In the genomic region with DNA sequence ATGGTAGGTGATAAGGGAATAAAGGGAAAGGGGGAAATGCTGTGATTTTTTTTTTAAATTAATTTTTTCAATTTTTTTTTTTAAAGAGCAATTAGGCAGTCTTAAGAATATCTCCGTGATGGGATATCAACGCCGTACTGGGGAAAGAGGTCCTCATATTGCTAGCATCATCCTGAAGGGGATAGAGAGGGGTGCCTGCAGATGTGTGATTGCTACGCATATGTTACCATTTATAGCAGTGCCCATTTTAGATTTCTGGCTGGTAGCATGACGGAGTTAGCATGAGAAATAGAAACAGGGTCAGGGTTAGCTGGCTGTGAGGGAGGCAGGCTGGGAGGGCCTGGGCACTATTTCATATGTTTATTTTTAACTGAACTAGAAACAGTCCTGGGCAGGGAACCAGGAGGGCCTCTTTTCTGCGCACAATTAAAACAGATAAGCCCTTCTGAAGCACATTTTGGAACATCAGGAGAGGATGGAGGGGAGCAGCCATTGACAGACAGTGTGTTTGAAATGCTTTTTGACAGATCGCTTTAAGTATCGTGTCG, we compare ENCODE assay signal across 12 mouse cellular contexts. TPM values are rescaled to one million over a fixed set of nuclear protein-coding genes. Genes with fewer than 3 reads are reported as not detected.
A peak's percentile ranks its signal among the peaks of the same experiment; 100 is the strongest.
DNase-seq lines count a peak whose midpoint lies in the region; ATAC-seq and TF ChIP-seq lines count a peak whose summit lies in the region.
"Had no signal": no experiment of that assay in that cellular context is flagged by ENCODE, and none has a peak within 500 bp of the region (broad histone marks: within the 10 kb centered on the region; RNA-seq: fewer than 3 reads in every experiment).

No protein-coding gene starts in this region.

- H3K9me3 ChIP-seq in lung, embryonic 16.5 days (ENCODE audit: control insufficient read depth, low read length): no peaks in the 10 kb centered on the region
- no peaks in the 10 kb centered on the region for H3K9me3 ChIP-seq in lung, postnatal 0 days (ENCODE audit: low read length)
- no peaks in the 10 kb centered on the region for H3K9me3 ChIP-seq in heart, postnatal 0 days (replicated peaks; ENCODE audit: control insufficient read depth, low read length)
- no peaks in the 10 kb centered on the region for H3K9me3 ChIP-seq in intestine, postnatal 0 days (ENCODE audit: control insufficient read depth)

- no peak for DNase-seq in lung, postnatal 0 days (ENCODE audit: low spot score)
- peak; percentile 73 for DNase-seq in cerebellum, adult 9-10 months
- peak; percentile 47 to 61 for DNase-seq in gastrocnemius, adult 8-10 months (ENCODE audit: low spot score in 2 of 2)
- peak; percentile 88 for DNase-seq in heart, postnatal 0 days (ENCODE audit: low spot score)
- DNase-seq in c-Kit-positive CD71-positive TER-119-positive erythroid progenitor cells, embryonic 14.5 days (ENCODE audit: low spot score): no peak
- DNase-seq in ovary, postnatal 10 days (ENCODE audit: low spot score): no peak
- DNase-seq: kidney, adult 8-10 months; lung, postnatal 10 days had no signal

- ATAC-seq in lung, embryonic 16.5 days (ENCODE audit: low read depth): peak; percentile 38; the same call in 1 of the 2 replicates
- ATAC-seq in lung, postnatal 0 days: no peak
- peak; percentile 97 for ATAC-seq in heart, postnatal 0 days (ENCODE audit: insufficient read depth, low read depth)
- no peak for ATAC-seq in intestine, postnatal 0 days

- H3K27ac ChIP-seq in lung, embryonic 16.5 days (ENCODE audit: low read length): no peak overlapping the region
- no peak overlapping the region for H3K27ac ChIP-seq in lung, postnatal 0 days (ENCODE audit: low read length)
- peak overlapping the region; percentile 85 for H3K27ac ChIP-seq in heart, postnatal 0 days (ENCODE audit: low read depth)
- H3K27ac ChIP-seq in intestine, postnatal 0 days (ENCODE audit: low read depth, low read length): no peak overlapping the region

- no peaks in the 10 kb centered on the region for H3K4me1 ChIP-seq in lung, embryonic 16.5 days (replicated peaks; ENCODE audit: control insufficient read depth, insufficient read depth, low read length)
- H3K4me1 ChIP-seq in lung, postnatal 0 days (ENCODE audit: insufficient read depth, low read depth, low read length): no peaks in the 10 kb centered on the region
- peaks cover 4% of the 10 kb centered on the region; the same call in 1 of the 2 replicates for H3K4me1 ChIP-seq in heart, postnatal 0 days (ENCODE audit: control insufficient read depth, insufficient read depth)
- H3K4me1 ChIP-seq in intestine, postnatal 0 days (replicated peaks; ENCODE audit: control insufficient read depth, insufficient read depth, low read length): no peaks in the 10 kb centered on the region

- H3K36me3 ChIP-seq in lung, embryonic 16.5 days (ENCODE audit: control insufficient read depth, insufficient read depth, low read length): 0 out of 2 replicates have a peak, but pooled peaks cover 2% of the 10 kb centered on the region
- H3K36me3 ChIP-seq in lung, postnatal 0 days (ENCODE audit: insufficient read depth, low read length): no peaks in the 10 kb centered on the region
- H3K36me3 ChIP-seq in heart, postnatal 0 days (replicated peaks; ENCODE audit: control insufficient read depth, insufficient read depth, low read length): peaks cover 19% of the 10 kb centered on the region
- peaks cover 17% of the 10 kb centered on the region for H3K36me3 ChIP-seq in intestine, postnatal 0 days (ENCODE audit: control insufficient read depth, insufficient read depth)

- WGBS in lung, embryonic 16.5 days: 69% methylated on average over 9 of the region's 9 CpGs
- WGBS in lung, postnatal 0 days: 70% methylated on average over 9 of the region's 9 CpGs
- WGBS in heart, postnatal 0 days: 36% methylated on average over 9 of the region's 9 CpGs
- 76% methylated on average over 9 of the region's 9 CpGs for WGBS in intestine, postnatal 0 days

- no peak overlapping the region for H3K4me3 ChIP-seq in lung, embryonic 16.5 days (ENCODE audit: low read length)
- H3K4me3 ChIP-seq in lung, postnatal 0 days (ENCODE audit: low read depth, low read length): no peak overlapping the region
- peak overlapping the region; percentile 36 for H3K4me3 ChIP-seq in heart, postnatal 0 days (ENCODE audit: low read depth, low read length)
- H3K4me3 ChIP-seq in intestine, postnatal 0 days (ENCODE audit: low read depth, low read length): no peak overlapping the region
- H3K4me3 ChIP-seq: myocyte had no signal

- TF ChIP-seq EP300 in lung, postnatal 0 days (IDR thresholded peaks at IDR 0.05): no peak
- no peak for TF ChIP-seq EP300 in heart, postnatal 0 days (IDR thresholded peaks at IDR 0.05; ENCODE audit: low read depth)

- H3K27me3 ChIP-seq in lung, embryonic 16.5 days (ENCODE audit: control insufficient read depth, insufficient read depth, low read depth, low read length): no peaks in the 10 kb centered on the region
- no peaks in the 10 kb centered on the region for H3K27me3 ChIP-seq in lung, postnatal 0 days (replicated peaks; ENCODE audit: insufficient read depth, low read length)
- H3K27me3 ChIP-seq in heart, postnatal 0 days (ENCODE audit: control insufficient read depth, insufficient read depth, low read length): no peaks in the 10 kb centered on the region
- H3K27me3 ChIP-seq in intestine, postnatal 0 days (replicated peaks; ENCODE audit: control insufficient read depth, insufficient read depth, low read length): no peaks in the 10 kb centered on the region

- no peak overlapping the region for H3K9ac ChIP-seq in lung, embryonic 16.5 days (ENCODE audit: low read length)
- H3K9ac ChIP-seq in lung, postnatal 0 days (replicated peaks; ENCODE audit: low read depth): no peak overlapping the region
- no peak overlapping the region; the same call in 1 of the 2 replicates for H3K9ac ChIP-seq in heart, postnatal 0 days (replicated peaks; ENCODE audit: low read depth, low read length)
- H3K9ac ChIP-seq in intestine, postnatal 0 days (ENCODE audit: low read depth, low read length): no peak overlapping the region

- no peak overlapping the region for H3K4me2 ChIP-seq in lung, embryonic 16.5 days (ENCODE audit: low read depth, low read length)
- H3K4me2 ChIP-seq in lung, postnatal 0 days (replicated peaks; ENCODE audit: low read depth, low read length): no peak overlapping the region
- H3K4me2 ChIP-seq in heart, postnatal 0 days (ENCODE audit: low read depth, low read length): peak overlapping the region; percentile 38; the same call in 1 of the 2 replicates
- no peak overlapping the region for H3K4me2 ChIP-seq in intestine, postnatal 0 days (replicated peaks; ENCODE audit: low read depth)

- TF ChIP-seq CTCF in lung, postnatal 0 days (IDR thresholded peaks at IDR 0.05): no peak
- no peak for TF ChIP-seq CTCF in heart, postnatal 0 days (IDR thresholded peaks at IDR 0.05; ENCODE audit: low read depth)
- no peak for TF ChIP-seq CTCF in intestine, postnatal 0 days (IDR thresholded peaks at IDR 0.05; ENCODE audit: low read depth)

RNA-seq across cellular contexts. Expression of a gene that starts 31.3 kb away (rescaled TPM):
- polyA plus RNA-seq in lung, embryonic 16.5 days (2015; fragmentation: Nextera tagmentation; extraction: Ambion mirVana): 7.2 and 8.0 TPM in 2 replicates
- polyA plus RNA-seq in lung, postnatal 0 days (2015; fragmentation: Nextera tagmentation; extraction: Ambion mirVana): 5.4 and 5.8 TPM in 2 replicates
- 10 to 100 TPM; 20.6 to 60.0 (median 34.2) TPM for total RNA-seq in gastrocnemius, adult 8-10 months (2022)
- 120 and 130 TPM in 2 replicates for total RNA-seq in heart, postnatal 0 days (2014; rRNA removed; ENCODE audit: low replicate concordance)
- 35.2 and 44.4 TPM in 2 replicates for polyA plus RNA-seq in heart, postnatal 0 days (2015; fragmentation: Nextera tagmentation; extraction: Ambion mirVana)
- polyA plus RNA-seq in intestine, postnatal 0 days (2015; fragmentation: Nextera tagmentation; extraction: Ambion mirVana): 14.3 and 18.7 TPM in 2 replicates

RNA-seq across cellular contexts. Expression of a gene that starts 44.4 kb away (rescaled TPM):
- polyA plus RNA-seq in lung, embryonic 16.5 days (2015; fragmentation: Nextera tagmentation; extraction: Ambion mirVana): 1.7 and 2.6 TPM in 2 replicates
- polyA plus RNA-seq in lung, postnatal 0 days (2015; fragmentation: Nextera tagmentation; extraction: Ambion mirVana): 0.75 and 0.93 TPM in 2 replicates
- under 1 TPM in 3 of 4 experiments, not detected in 1; 0.17 to 0.40 (median 0.34) TPM for total RNA-seq in gastrocnemius, adult 8-10 months (2022)
- total RNA-seq in heart, postnatal 0 days (2014; rRNA removed; ENCODE audit: low replicate concordance): 1.2 TPM in 1 of 2 replicates, not detected in the other
- 1.9 and 2.5 TPM in 2 replicates for polyA plus RNA-seq in heart, postnatal 0 days (2015; fragmentation: Nextera tagmentation; extraction: Ambion mirVana)
- polyA plus RNA-seq in intestine, postnatal 0 days (2015; fragmentation: Nextera tagmentation; extraction: Ambion mirVana): 9.8 and 10.7 TPM in 2 replicates
- total RNA-seq: common myeloid progenitor, adult 5-6 weeks had no signal

Comparison
In these comparisons a context has a peak if more than half of its experiments do, and no peak if none do; other contexts are left out.
1. ATAC-seq: peak in lung, embryonic 16.5 days (single experiment) and heart, postnatal 0 days (single experiment); none in lung, postnatal 0 days (single experiment) and intestine, postnatal 0 days (single experiment).
2. DNase-seq: peak in cerebellum, adult 9-10 months (single experiment), gastrocnemius, adult 8-10 months (2 of 2) and heart, postnatal 0 days (single experiment); none in lung, postnatal 0 days (single experiment), c-Kit-positive CD71-positive TER-119-positive erythroid progenitor cells, embryonic 14.5 days (single experiment) and ovary, postnatal 10 days (single experiment).